Mouse (Mus musculus) c-Kit-positive CD71-negative TER-119-negative erythroid progenitor cells, embryonic 14.5 days (primary cell): ENCODE data around the gene Gm3558.
"Not testable (repeated sequence)": the region's sequence is repeated elsewhere in the genome, so short reads cannot be mapped to it uniquely, and the experiment has no call there.

ENCODE experiments used
- DNase-seq: peaks from one replicate; pipeline ENCODE4 v3.0.0-alpha.2; 2013; ENCODE audit warnings: low read depth

Gene Gm3558

DNA sequence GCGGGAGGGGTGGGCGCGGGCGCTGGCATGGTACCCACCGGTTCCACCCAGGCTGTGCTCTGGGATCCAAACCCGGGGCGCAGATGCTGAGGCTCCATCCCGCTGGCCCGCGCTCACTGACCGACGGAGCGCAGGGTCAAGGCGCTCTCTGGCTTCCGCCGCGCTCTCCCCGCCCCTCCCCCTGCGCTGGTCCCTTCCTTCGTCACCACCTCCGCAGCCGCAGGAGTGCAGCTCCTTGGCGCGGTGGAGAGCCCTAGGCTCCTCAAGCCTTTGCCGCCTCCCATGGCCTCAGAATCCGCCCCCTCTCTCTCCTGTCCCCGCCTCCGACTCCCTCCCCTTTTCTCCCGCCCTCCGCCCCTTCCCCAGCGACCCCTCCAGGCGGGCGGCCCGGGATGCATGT lies at the start of gene Gm3558:
Gene Gm3558, minus strand, starts transcription at position 185 of the 400 bp plus-strand sequence.
- not testable (repeated sequence) for DNase-seq

DNA sequence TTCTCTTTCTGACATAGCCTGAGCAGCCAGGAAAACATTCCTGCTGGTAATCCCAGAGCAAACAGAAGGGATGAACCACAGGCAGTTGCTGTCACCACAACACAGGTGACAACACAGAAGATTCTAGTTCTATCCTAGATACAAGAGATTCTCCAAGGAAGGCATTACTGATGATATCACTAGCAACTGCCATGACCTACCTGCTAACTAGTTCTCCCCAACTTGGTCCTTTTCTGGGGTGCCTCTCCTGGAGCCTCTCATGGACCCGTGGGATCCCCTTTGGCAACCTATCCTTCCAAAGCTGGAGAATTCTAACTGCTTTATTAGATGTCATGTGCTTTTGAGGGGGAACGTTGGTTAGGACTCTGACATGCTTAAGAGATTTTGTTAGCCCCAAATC lies 27.1 kb upstream of the Gm3558 start, which contains the start of gene Gm10338:
Gene Gm10338, minus strand, starts transcription at position 101 of the 400 bp plus-strand sequence.
- not testable (repeated sequence) for DNase-seq

DNA sequence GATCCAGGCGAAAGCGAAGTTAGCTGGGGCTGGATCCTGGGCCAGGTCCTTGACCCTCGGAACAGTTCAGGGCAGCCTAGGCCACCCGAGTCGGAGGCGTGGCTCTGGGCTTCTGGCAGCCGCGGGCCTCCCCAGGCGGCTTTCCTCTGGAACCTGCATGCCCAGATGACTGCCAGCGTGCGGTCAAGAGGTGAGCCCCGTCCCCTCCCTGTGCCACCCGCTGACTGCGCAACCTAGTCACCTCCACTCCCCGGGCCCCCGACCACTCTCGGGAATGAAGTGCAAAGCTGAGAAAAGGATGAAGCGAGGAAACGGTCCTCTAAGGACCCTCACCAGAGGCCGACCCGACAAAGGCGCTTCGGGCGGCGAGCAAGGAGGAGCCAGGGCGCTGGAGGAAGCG lies 476 bp downstream of the Gm3558 start:
- DNase-seq, result not testable (repeated sequence)

DNA sequence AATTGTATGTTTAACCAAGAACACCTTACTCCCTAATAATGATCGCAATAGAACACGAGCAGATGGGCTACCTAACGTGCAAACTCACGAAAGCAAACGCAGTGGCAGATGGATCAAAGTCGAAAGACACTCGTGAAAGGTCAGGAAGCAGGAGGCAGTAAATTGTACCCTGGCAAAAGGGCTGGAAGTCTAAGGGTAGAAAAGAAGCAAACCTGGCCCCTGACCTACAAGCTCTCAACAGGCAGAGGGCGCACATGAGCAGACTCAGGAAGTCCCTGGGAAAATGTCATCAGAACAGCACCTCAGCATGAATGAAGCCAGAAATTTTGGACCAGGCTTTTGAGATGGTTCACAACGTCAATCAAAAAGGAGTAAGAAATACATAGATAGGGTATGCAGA lies 1.1 kb downstream of the Gm3558 start:
- DNase-seq, result not testable (repeated sequence)
